ENCODE assay signal across 9 mouse cellular contexts in the genomic region with DNA sequence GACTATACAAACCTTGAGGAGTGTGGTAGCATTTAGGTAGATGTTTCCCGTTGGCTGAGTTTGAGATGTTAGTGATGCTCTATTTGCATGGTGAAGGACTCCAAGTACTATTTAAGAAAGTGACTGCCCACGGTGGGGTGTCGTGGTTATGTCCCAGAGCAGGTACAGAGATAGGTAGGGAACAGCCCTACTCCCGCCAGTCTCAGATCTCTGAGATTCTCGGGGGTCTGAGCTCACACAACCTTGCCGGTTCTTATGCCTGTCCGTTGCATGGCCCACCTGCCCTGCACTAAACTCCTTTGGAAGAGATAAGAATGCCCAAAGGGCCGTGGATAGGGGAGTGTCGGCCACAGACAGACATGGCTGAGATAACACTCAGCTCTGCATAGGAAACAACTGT. TPM values are rescaled to one million over a fixed set of nuclear protein-coding genes. Genes with fewer than 3 reads are reported as not detected.
DNase-seq lines count a peak whose midpoint lies in the region; ATAC-seq and TF ChIP-seq lines count a peak whose summit lies in the region.
"Had no signal": no experiment of that assay in that cellular context is flagged by ENCODE, and none has a peak within 500 bp of the region (broad histone marks: within the 10 kb centered on the region; RNA-seq: fewer than 3 reads in every experiment).

No protein-coding gene starts in this region.

- H3K9ac ChIP-seq in embryonic facial prominence, embryonic 12.5 days = no peak overlapping the region
- H3K9ac ChIP-seq in limb, embryonic 12.5 days (replicated peaks) = no peak overlapping the region
- no peak overlapping the region for H3K9ac ChIP-seq in hindbrain, postnatal 0 days (replicated peaks; ENCODE audit: low read length)
- H3K9ac ChIP-seq in neural tube, embryonic 13.5 days = no peak overlapping the region

- ATAC-seq in embryonic facial prominence, embryonic 12.5 days (ENCODE audit: insufficient number of reproducible peaks, insufficient read depth, low FRiP score, low TSS enrichment) = no peak; the same call in 1 of the 2 replicates
- ATAC-seq in limb, embryonic 12.5 days (ENCODE audit: insufficient number of reproducible peaks, insufficient read depth, low FRiP score, low TSS enrichment, low read depth) = 0 out of 2 replicates have a peak, but pooled peaks have one; percentile 35
- ATAC-seq in hindbrain, postnatal 0 days = peak; percentile 22; the same call in 1 of the 2 replicates
- 0 out of 2 replicates have a peak, but pooled peaks have one; percentile 34 for ATAC-seq in neural tube, embryonic 13.5 days (ENCODE audit: low read depth)

- H3K9me3 ChIP-seq in embryonic facial prominence, embryonic 12.5 days = no peaks in the 10 kb centered on the region
- H3K9me3 ChIP-seq in embryonic facial prominence, embryonic 10.5 days = no peaks in the 10 kb centered on the region
- H3K9me3 ChIP-seq in limb, embryonic 12.5 days = no peaks in the 10 kb centered on the region
- no peaks in the 10 kb centered on the region for H3K9me3 ChIP-seq in limb, embryonic 10.5 days (replicated peaks)
- H3K9me3 ChIP-seq in hindbrain, postnatal 0 days (ENCODE audit: low read length) = no peaks in the 10 kb centered on the region
- no peaks in the 10 kb centered on the region for H3K9me3 ChIP-seq in neural tube, embryonic 13.5 days

- H3K4me2 ChIP-seq in embryonic facial prominence, embryonic 12.5 days (replicated peaks) = peak overlapping the region; percentile 25
- peak overlapping the region; percentile 35 for H3K4me2 ChIP-seq in limb, embryonic 12.5 days
- peak overlapping the region; percentile 39 for H3K4me2 ChIP-seq in hindbrain, postnatal 0 days (ENCODE audit: low read depth, low read length)
- H3K4me2 ChIP-seq in neural tube, embryonic 13.5 days = peak overlapping the region; percentile 39

- no peaks in the 10 kb centered on the region for H3K36me3 ChIP-seq in embryonic facial prominence, embryonic 12.5 days
- no peaks in the 10 kb centered on the region for H3K36me3 ChIP-seq in embryonic facial prominence, embryonic 10.5 days (replicated peaks)
- no peaks in the 10 kb centered on the region for H3K36me3 ChIP-seq in limb, embryonic 12.5 days
- no peaks in the 10 kb centered on the region for H3K36me3 ChIP-seq in limb, embryonic 10.5 days
- H3K36me3 ChIP-seq in hindbrain, postnatal 0 days (ENCODE audit: insufficient read depth, low read length) = no peaks in the 10 kb centered on the region
- no peaks in the 10 kb centered on the region for H3K36me3 ChIP-seq in neural tube, embryonic 13.5 days

- no peak overlapping the region for H3K4me3 ChIP-seq in embryonic facial prominence, embryonic 12.5 days
- no peak overlapping the region; the same call in 1 of the 2 replicates for H3K4me3 ChIP-seq in embryonic facial prominence, embryonic 10.5 days
- H3K4me3 ChIP-seq in limb, embryonic 12.5 days (replicated peaks) = no peak overlapping the region
- no peak overlapping the region for H3K4me3 ChIP-seq in limb, embryonic 10.5 days
- H3K4me3 ChIP-seq in hindbrain, postnatal 0 days (ENCODE audit: low read length) = no peak overlapping the region
- no peak overlapping the region for H3K4me3 ChIP-seq in neural tube, embryonic 13.5 days

- peaks cover 11% of the 10 kb centered on the region; the same call in 1 of the 2 replicates for H3K4me1 ChIP-seq in embryonic facial prominence, embryonic 12.5 days
- peaks cover 22% of the 10 kb centered on the region for H3K4me1 ChIP-seq in embryonic facial prominence, embryonic 10.5 days
- H3K4me1 ChIP-seq in limb, embryonic 12.5 days (replicated peaks) = peaks cover 13% of the 10 kb centered on the region; the same call in 1 of the 2 replicates
- H3K4me1 ChIP-seq in limb, embryonic 10.5 days = peaks cover 17% of the 10 kb centered on the region
- H3K4me1 ChIP-seq in hindbrain, postnatal 0 days (ENCODE audit: insufficient read depth, low read length) = no peaks in the 10 kb centered on the region
- H3K4me1 ChIP-seq in neural tube, embryonic 13.5 days (replicated peaks) = no peaks in the 10 kb centered on the region; the same call in 1 of the 2 replicates

- DNase-seq in embryonic facial prominence, embryonic 10.5 days (ENCODE audit: low spot score) = no peak
- no peak for DNase-seq in limb, embryonic 10.5 days (ENCODE audit: low spot score)
- DNase-seq in hindbrain, postnatal 0 days (ENCODE audit: low spot score) = no peak
- DNase-seq in left cerebral cortex, adult 18-20 months (ENCODE audit: low spot score in 2 of 2) = no peak
- no peak for DNase-seq in adrenal gland, postnatal 4 days (ENCODE audit: low spot score in 2 of 2)
- DNase-seq: layer of hippocampus, postnatal 36 days had no signal

- WGBS in embryonic facial prominence, embryonic 12.5 days = 69% methylated on average over 9 of the region's 9 CpGs
- 67% methylated on average over 9 of the region's 9 CpGs for WGBS in embryonic facial prominence, embryonic 10.5 days
- 62% methylated on average over 9 of the region's 9 CpGs for WGBS in limb, embryonic 12.5 days
- 65% methylated on average over 9 of the region's 9 CpGs for WGBS in limb, embryonic 10.5 days
- WGBS in hindbrain, postnatal 0 days = 74% methylated on average over 9 of the region's 9 CpGs
- 76% methylated on average over 9 of the region's 9 CpGs for WGBS in neural tube, embryonic 13.5 days

- H3K27me3 ChIP-seq in embryonic facial prominence, embryonic 12.5 days = no peaks in the 10 kb centered on the region
- H3K27me3 ChIP-seq in embryonic facial prominence, embryonic 10.5 days (replicated peaks; ENCODE audit: low read depth, poor library complexity, severe bottlenecking) = no peaks in the 10 kb centered on the region
- H3K27me3 ChIP-seq in limb, embryonic 12.5 days = no peaks in the 10 kb centered on the region
- H3K27me3 ChIP-seq in limb, embryonic 10.5 days (ENCODE audit: low read depth, poor library complexity, severe bottlenecking) = no peaks in the 10 kb centered on the region
- no peaks in the 10 kb centered on the region for H3K27me3 ChIP-seq in hindbrain, postnatal 0 days (ENCODE audit: insufficient read depth, low read length)
- no peaks in the 10 kb centered on the region for H3K27me3 ChIP-seq in neural tube, embryonic 13.5 days

- no peak overlapping the region for H3K27ac ChIP-seq in embryonic facial prominence, embryonic 12.5 days
- H3K27ac ChIP-seq in embryonic facial prominence, embryonic 10.5 days (replicated peaks) = no peak overlapping the region
- H3K27ac ChIP-seq in limb, embryonic 12.5 days = no peak overlapping the region
- H3K27ac ChIP-seq in limb, embryonic 10.5 days = no peak overlapping the region
- H3K27ac ChIP-seq in hindbrain, postnatal 0 days = no peak overlapping the region
- no peak overlapping the region for H3K27ac ChIP-seq in neural tube, embryonic 13.5 days (replicated peaks)

- no peak for TF ChIP-seq CTCF in hindbrain, postnatal 0 days (IDR thresholded peaks at IDR 0.05; ENCODE audit: low read depth)

RNA-seq across cellular contexts. Expression of a gene that starts 12.2 kb away (rescaled TPM):
- polyA plus RNA-seq in embryonic facial prominence, embryonic 12.5 days (2016; fragmentation: Nextera tagmentation; extraction: Ambion mirVana) = 13.5 and 15.0 TPM in 2 replicates
- 2.6 and 4.0 TPM in 2 replicates for polyA plus RNA-seq in embryonic facial prominence, embryonic 10.5 days (2016; fragmentation: Nextera tagmentation; extraction: Ambion mirVana)
- polyA plus RNA-seq in limb, embryonic 12.5 days (2016; fragmentation: Nextera tagmentation; extraction: Ambion mirVana) = 6.2 and 8.0 TPM in 2 replicates
- 0.89 and 1.8 TPM in 2 replicates for polyA plus RNA-seq in limb, embryonic 10.5 days (2016; fragmentation: Nextera tagmentation; extraction: Ambion mirVana)
- 3.7 and 4.2 TPM in 2 replicates for total RNA-seq in hindbrain, postnatal 0 days (2014; rRNA removed)
- 1.4 and 2.6 TPM in 2 replicates for polyA plus RNA-seq in hindbrain, postnatal 0 days (2015; fragmentation: Nextera tagmentation; extraction: Ambion mirVana)
- 2.9 and 3.4 TPM in 2 replicates for polyA plus RNA-seq in neural tube, embryonic 13.5 days (2015; fragmentation: Nextera tagmentation; extraction: Ambion mirVana)
- total RNA-seq in left cerebral cortex, adult 18-20 months (2021) = 1 to 10 TPM; 5.3 TPM
- total RNA-seq in adrenal gland, postnatal 4 days (2021) = 10 to 100 TPM; 19.7 to 24.6 TPM

RNA-seq across cellular contexts. Expression of a gene that starts 23.7 kb away (rescaled TPM):
- polyA plus RNA-seq in embryonic facial prominence, embryonic 12.5 days (2016; fragmentation: Nextera tagmentation; extraction: Ambion mirVana) = 23.8 and 26.7 TPM in 2 replicates
- 29.6 and 38.1 TPM in 2 replicates for polyA plus RNA-seq in embryonic facial prominence, embryonic 10.5 days (2016; fragmentation: Nextera tagmentation; extraction: Ambion mirVana)
- 27.5 and 28.7 TPM in 2 replicates for polyA plus RNA-seq in limb, embryonic 12.5 days (2016; fragmentation: Nextera tagmentation; extraction: Ambion mirVana)
- 27.3 and 33.1 TPM in 2 replicates for polyA plus RNA-seq in limb, embryonic 10.5 days (2016; fragmentation: Nextera tagmentation; extraction: Ambion mirVana)
- 2.3 and 6.6 TPM in 2 replicates for total RNA-seq in hindbrain, postnatal 0 days (2014; rRNA removed)
- 2.5 and 3.8 TPM in 2 replicates for polyA plus RNA-seq in hindbrain, postnatal 0 days (2015; fragmentation: Nextera tagmentation; extraction: Ambion mirVana)
- 7.6 and 9.2 TPM in 2 replicates for polyA plus RNA-seq in neural tube, embryonic 13.5 days (2015; fragmentation: Nextera tagmentation; extraction: Ambion mirVana)
- not detected for total RNA-seq in left cerebral cortex, adult 18-20 months (2021)
- total RNA-seq in adrenal gland, postnatal 4 days (2021) = 10 to 100 TPM in 1 of 2 experiments, 1 to 10 TPM in 1; 10.0 to 11.0 TPM
